Mouse (Mus musculus): ENCODE data around the gene Pdxp. TPM values are rescaled to one million over a fixed set of nuclear protein-coding genes. Genes with fewer than 3 reads are reported as not detected.

Gene Pdxp
- polyA plus RNA-seq, 1 experiment from 2014 or later: 32.6 TPM

DNA sequence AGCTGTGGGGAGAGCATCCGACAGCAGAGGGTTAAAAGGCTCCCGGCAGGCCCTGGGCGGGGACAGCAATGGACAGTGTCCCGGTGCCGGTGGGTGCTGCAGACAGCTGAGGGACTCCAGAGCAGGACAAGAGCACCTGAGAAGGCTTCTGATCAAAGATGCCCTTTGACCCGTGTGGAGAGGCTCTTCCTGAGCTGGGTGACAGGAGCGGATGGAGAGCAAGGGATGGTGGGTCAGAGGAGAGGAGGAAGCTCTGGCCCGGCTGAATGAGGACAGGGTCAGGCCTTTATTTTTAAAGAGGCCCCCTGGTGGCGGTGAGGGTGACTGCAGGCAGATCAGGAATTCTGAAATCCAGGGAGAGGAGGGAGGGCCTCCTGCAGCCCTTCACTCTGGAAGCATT, 28.9 kb downstream of the Pdxp start:
- H3K27ac ChIP-seq (ENCODE audit: low read depth, low read length): no peak overlapping the region
- peak overlapping the region; percentile 23 for H3K4me3 ChIP-seq (ENCODE audit: low read depth, low read length)
- DNase-seq (ENCODE audit: low spot score, missing footprints) (peak; percentile 97), ATAC-seq (ENCODE audit: low FRiP score) (peak; percentile 61)
- peak overlapping the region; percentile 59 for H3K9ac ChIP-seq (ENCODE audit: low read length)
- 6% methylated on average over 9 of the region's 9 CpGs for WGBS
- H3K36me3 ChIP-seq (ENCODE audit: control insufficient read depth, insufficient read depth, low read length): peaks cover 13% of the 10 kb centered on the region
- H3K9me3 ChIP-seq (ENCODE audit: control insufficient read depth, low read length): no peaks in the 10 kb centered on the region; the same call in 1 of the 2 replicates
- peaks cover 5% of the 10 kb centered on the region; the same call in 1 of the 2 replicates for H3K4me1 ChIP-seq (ENCODE audit: control insufficient read depth, insufficient read depth, low read length)
- H3K27me3 ChIP-seq (ENCODE audit: control insufficient read depth, insufficient read depth, low read length): peaks cover 4% of the 10 kb centered on the region
- H3K4me2 ChIP-seq: peak overlapping the region; percentile 44

DNA sequence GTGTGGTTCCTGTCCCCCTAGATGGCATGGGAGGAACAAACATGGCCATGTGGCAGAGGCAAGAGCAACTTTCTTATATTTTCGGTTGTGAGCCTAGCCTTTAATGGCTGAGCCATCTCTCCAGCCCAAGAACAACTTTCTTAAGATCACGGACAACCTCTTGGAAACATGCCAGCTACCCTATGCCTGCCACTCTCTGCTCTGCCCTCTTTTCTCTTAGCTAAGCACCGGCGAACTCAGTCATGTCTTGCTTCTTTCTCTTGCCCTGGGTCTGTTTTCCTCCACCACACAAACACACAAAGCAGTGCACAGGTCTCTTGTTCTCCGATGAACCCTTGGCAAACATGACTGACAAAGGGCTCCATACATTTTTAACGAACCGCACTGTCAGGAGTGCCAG, 32.5 kb downstream of the Pdxp start:
- no peak for ATAC-seq (ENCODE audit: low FRiP score)
- Histone ChIP-seq H3K4me3 (ENCODE audit: low read depth, low read length) (no peak overlapping the region), H3K4me2 (no peak overlapping the region), H3K27me3 (ENCODE audit: control insufficient read depth, insufficient read depth, low read length) (peaks cover 4% of the 10 kb centered on the region), H3K9ac (ENCODE audit: low read length) (no peak overlapping the region), H3K36me3 (ENCODE audit: control insufficient read depth, insufficient read depth, low read length) (no peaks in the 10 kb centered on the region; the same call in 1 of the 2 replicates), H3K9me3 (ENCODE audit: control insufficient read depth, low read length) (no peaks in the 10 kb centered on the region; the same call in 1 of the 2 replicates), H3K4me1 (ENCODE audit: control insufficient read depth, insufficient read depth, low read length) (peaks cover 10% of the 10 kb centered on the region; the same call in 1 of the 2 replicates), H3K27ac (ENCODE audit: low read depth, low read length) (no peak overlapping the region)
- WGBS: 82% methylated on average over 7 of the region's 7 CpGs
- no peak for DNase-seq (ENCODE audit: low spot score, missing footprints)

DNA sequence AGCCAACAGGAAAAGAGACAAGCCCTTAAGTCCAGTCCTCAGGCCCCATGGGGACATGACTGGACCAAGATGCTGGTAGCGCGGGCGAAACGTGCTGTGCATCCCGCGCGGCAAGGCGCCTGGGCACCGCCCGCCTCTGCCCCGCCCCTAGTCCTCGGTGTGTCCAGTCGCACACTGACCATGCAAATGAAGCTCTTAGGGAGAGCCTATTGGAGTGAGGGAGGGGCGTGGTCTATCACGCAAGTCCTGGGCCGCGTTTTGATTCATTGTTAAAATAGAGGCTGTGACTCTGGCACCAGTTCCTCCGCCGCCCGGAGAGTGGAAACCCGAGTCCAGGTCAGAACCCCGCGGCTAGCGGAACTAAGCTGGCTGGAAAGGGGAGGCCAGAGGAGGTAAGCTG, 33.9 kb downstream of the Pdxp start, which contains the start of gene Triobp:
Gene Triobp, plus strand, starts transcription at position 68 of the 400 bp plus-strand sequence.
- peaks cover 4% of the 10 kb centered on the region for H3K27me3 ChIP-seq (ENCODE audit: control insufficient read depth, insufficient read depth, low read length)
- no peaks in the 10 kb centered on the region; the same call in 1 of the 2 replicates for H3K36me3 ChIP-seq (ENCODE audit: control insufficient read depth, insufficient read depth, low read length)
- peak within 1 kb of the TSS; percentile 85 for H3K9ac ChIP-seq (ENCODE audit: low read length)
- DNase-seq (ENCODE audit: low spot score, missing footprints): peak; percentile 97
- peak within 1 kb of the TSS; percentile 52 for H3K27ac ChIP-seq (ENCODE audit: low read depth, low read length)
- H3K4me1 ChIP-seq (ENCODE audit: control insufficient read depth, insufficient read depth, low read length): peaks cover 10% of the 10 kb centered on the region; the same call in 1 of the 2 replicates
- H3K4me2 ChIP-seq: peak within 1 kb of the TSS; percentile 86
- H3K9me3 ChIP-seq (ENCODE audit: control insufficient read depth, low read length): no peaks in the 10 kb centered on the region; the same call in 1 of the 2 replicates
- WGBS: under 1% methylated on average over 24 of the region's 24 CpGs
- H3K4me3 ChIP-seq (ENCODE audit: low read depth, low read length): peak within 1 kb of the TSS; percentile 56
- ATAC-seq (ENCODE audit: low FRiP score): peak; percentile 98

DNA sequence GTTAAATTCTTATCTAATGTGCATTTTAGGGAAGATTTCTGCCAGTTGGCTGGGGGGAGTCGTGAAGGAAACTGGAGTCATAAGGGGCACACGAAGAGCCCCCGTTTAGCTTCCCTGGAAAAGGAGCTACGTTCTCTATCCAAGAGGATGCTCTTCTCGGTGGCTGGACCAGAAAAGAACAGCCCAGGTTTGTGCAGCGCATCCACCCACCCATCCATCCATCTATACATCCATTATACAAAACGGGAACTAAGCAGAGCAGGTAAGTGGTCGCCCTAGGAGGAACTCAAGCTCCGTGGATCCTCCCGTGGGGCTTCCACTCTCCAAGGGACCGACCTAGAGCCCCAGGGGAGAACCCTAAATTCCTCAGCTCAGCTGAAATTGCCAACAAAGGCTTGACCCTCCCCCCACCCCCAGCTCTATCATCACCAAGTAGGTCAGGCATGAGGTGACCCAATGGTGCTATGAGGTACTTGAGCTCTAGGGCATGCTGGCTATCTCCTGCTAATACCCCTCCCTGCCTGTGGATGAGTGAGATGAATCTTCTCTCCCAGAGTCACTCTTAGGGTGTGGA, 34.5 kb downstream of the Pdxp start:
- 3% methylated on average over 11 of the region's 11 CpGs for WGBS
- Histone ChIP-seq H3K36me3 (ENCODE audit: control insufficient read depth, insufficient read depth, low read length) (no peaks in the 10 kb centered on the region; the same call in 1 of the 2 replicates), H3K27me3 (ENCODE audit: control insufficient read depth, insufficient read depth, low read length) (peaks cover 4% of the 10 kb centered on the region), H3K4me1 (ENCODE audit: control insufficient read depth, insufficient read depth, low read length) (peaks cover 8% of the 10 kb centered on the region; the same call in 1 of the 2 replicates), H3K4me2 (peak overlapping the region; percentile 86), H3K27ac (ENCODE audit: low read depth, low read length) (peak overlapping the region; percentile 52), H3K9me3 (ENCODE audit: control insufficient read depth, low read length) (no peaks in the 10 kb centered on the region; the same call in 1 of the 2 replicates), H3K9ac (ENCODE audit: low read length) (peak overlapping the region; percentile 85), H3K4me3 (ENCODE audit: low read depth, low read length) (peak overlapping the region; percentile 56)
- DNase-seq (ENCODE audit: low spot score, missing footprints) (peak; percentile 89), ATAC-seq (ENCODE audit: low FRiP score) (peak; percentile 20; the same call in 1 of the 2 replicates)

DNA sequence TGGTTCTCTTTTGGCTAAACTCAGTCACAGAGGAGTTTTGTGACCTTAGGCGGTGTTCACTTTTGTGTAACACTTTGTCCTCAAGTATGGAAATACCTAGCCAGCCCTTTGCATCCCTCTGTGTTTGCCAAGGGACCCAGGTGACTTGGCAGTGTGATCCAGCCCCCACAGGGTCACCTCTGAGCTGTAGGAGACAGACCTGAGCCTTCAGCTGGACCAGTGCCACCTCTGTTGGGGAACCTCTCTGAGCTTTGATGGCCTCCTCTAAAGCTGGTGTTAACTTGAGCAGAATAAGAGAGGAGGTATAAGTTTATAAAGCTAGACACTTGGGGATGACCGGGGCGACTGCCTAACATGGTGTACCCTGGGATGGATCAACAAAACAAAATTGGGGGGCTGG, 35.2 kb downstream of the Pdxp start:
- DNase-seq (ENCODE audit: low spot score, missing footprints): no peak
- peaks cover 3% of the 10 kb centered on the region for H3K36me3 ChIP-seq (ENCODE audit: control insufficient read depth, insufficient read depth, low read length)
- peaks cover 4% of the 10 kb centered on the region for H3K27me3 ChIP-seq (ENCODE audit: control insufficient read depth, insufficient read depth, low read length)
- 97% methylated on average over 3 of the region's 3 CpGs for WGBS
- H3K9ac ChIP-seq (ENCODE audit: low read length): no peak overlapping the region
- no peak overlapping the region; the same call in 1 of the 2 replicates for H3K4me2 ChIP-seq
- no peak overlapping the region for H3K27ac ChIP-seq (ENCODE audit: low read depth, low read length)
- H3K9me3 ChIP-seq (ENCODE audit: control insufficient read depth, low read length): no peaks in the 10 kb centered on the region; the same call in 1 of the 2 replicates
- H3K4me1 ChIP-seq (ENCODE audit: control insufficient read depth, insufficient read depth, low read length): peaks cover 8% of the 10 kb centered on the region; the same call in 1 of the 2 replicates
- peak overlapping the region; percentile 56 for H3K4me3 ChIP-seq (ENCODE audit: low read depth, low read length)
- no peak for ATAC-seq (ENCODE audit: low FRiP score)

DNA sequence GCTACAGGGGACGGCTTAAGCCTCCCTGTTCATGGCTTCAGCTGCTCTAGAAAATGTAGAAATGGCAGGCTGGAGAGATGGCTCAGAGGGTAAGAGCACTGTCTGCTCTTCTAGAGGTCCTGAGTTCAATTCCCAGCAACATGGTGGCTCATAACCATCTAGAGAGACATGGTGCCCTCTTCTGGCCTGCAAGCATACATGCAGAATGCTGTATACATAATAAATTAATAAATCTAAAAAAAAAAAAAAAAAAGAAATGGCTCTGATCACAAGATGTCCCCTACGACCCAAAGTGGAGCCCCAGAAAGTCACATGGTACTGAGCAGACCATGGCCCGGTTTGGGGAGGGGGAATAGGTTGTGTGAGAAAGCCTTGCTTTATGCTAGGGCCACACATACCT, 41.9 kb downstream of the Pdxp start:
- no peak overlapping the region for H3K9ac ChIP-seq (ENCODE audit: low read length)
- H3K36me3 ChIP-seq (ENCODE audit: control insufficient read depth, insufficient read depth, low read length): peaks cover 3% of the 10 kb centered on the region
- H3K9me3 ChIP-seq (ENCODE audit: control insufficient read depth, low read length): no peaks in the 10 kb centered on the region
- H3K4me3 ChIP-seq (ENCODE audit: low read depth, low read length): no peak overlapping the region
- 80% methylated on average over 3 of the region's 3 CpGs for WGBS
- no peak overlapping the region for H3K27ac ChIP-seq (ENCODE audit: low read depth, low read length)
- H3K4me2 ChIP-seq: no peak overlapping the region
- H3K4me1 ChIP-seq (ENCODE audit: control insufficient read depth, insufficient read depth, low read length): no peaks in the 10 kb centered on the region
- H3K27me3 ChIP-seq (ENCODE audit: control insufficient read depth, insufficient read depth, low read length): no peaks in the 10 kb centered on the region
- ATAC-seq (ENCODE audit: low FRiP score) (no peak), DNase-seq (ENCODE audit: low spot score, missing footprints) (no peak)

DNA sequence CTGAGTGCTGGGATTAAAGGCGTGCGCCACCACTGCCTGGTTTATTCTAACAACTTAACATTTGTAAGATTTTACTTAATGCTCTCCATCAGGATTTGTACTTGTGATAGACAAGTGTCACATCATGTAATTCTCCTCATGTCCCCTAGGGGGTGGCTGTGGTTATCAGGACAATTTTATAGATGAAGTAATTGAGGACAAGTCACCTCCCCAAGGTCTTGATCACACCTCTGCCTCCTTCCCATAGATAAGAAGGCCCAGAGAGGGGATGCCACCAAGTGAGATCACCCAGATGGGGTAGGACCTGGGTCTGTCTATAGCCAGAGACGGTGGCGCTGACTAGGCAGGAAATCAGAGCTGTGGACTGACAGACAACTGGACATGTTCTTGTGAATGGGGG, 42.6 kb downstream of the Pdxp start:
- Histone ChIP-seq H3K4me3 (ENCODE audit: low read depth, low read length) (no peak overlapping the region), H3K9me3 (ENCODE audit: control insufficient read depth, low read length) (no peaks in the 10 kb centered on the region), H3K27ac (ENCODE audit: low read depth, low read length) (no peak overlapping the region), H3K4me2 (no peak overlapping the region), H3K4me1 (ENCODE audit: control insufficient read depth, insufficient read depth, low read length) (no peaks in the 10 kb centered on the region), H3K27me3 (ENCODE audit: control insufficient read depth, insufficient read depth, low read length) (no peaks in the 10 kb centered on the region), H3K36me3 (ENCODE audit: control insufficient read depth, insufficient read depth, low read length) (peaks cover 5% of the 10 kb centered on the region), H3K9ac (ENCODE audit: low read length) (no peak overlapping the region)
- 82% methylated on average over 4 of the region's 4 CpGs for WGBS
- ATAC-seq (ENCODE audit: low FRiP score) (no peak), DNase-seq (ENCODE audit: low spot score, missing footprints) (no peak)

DNA sequence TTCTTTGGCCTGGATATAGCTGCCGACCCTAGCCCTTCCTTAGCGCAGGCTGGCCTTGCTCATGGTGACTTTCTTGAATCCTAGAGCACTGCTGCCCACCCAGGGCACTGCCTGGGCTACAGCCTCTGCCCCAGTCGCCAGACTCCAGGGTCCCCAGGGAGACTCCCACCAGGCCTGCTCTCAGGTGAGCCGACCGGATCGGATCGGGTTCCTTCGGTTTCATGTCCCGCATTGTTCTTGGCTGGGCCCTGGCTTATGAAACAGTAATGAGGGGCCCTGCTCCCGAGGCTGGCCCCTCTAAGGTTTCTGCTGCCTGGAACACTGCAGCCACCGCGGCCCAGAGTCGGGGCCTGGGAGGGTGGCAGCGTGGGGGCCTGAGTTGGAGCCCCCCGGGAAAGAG, 43.3 kb downstream of the Pdxp start:
- H3K4me2 ChIP-seq: no peak overlapping the region
- no peaks in the 10 kb centered on the region for H3K9me3 ChIP-seq (ENCODE audit: control insufficient read depth, low read length)
- no peaks in the 10 kb centered on the region for H3K27me3 ChIP-seq (ENCODE audit: control insufficient read depth, insufficient read depth, low read length)
- no peaks in the 10 kb centered on the region for H3K4me1 ChIP-seq (ENCODE audit: control insufficient read depth, insufficient read depth, low read length)
- peaks cover 5% of the 10 kb centered on the region for H3K36me3 ChIP-seq (ENCODE audit: control insufficient read depth, insufficient read depth, low read length)
- no peak overlapping the region for H3K9ac ChIP-seq (ENCODE audit: low read length)
- no peak overlapping the region for H3K27ac ChIP-seq (ENCODE audit: low read depth, low read length)
- WGBS: 76% methylated on average over 15 of the region's 15 CpGs
- no peak overlapping the region for H3K4me3 ChIP-seq (ENCODE audit: low read depth, low read length)
- DNase-seq (ENCODE audit: low spot score, missing footprints) (no peak), ATAC-seq (ENCODE audit: low FRiP score) (no peak)

DNA sequence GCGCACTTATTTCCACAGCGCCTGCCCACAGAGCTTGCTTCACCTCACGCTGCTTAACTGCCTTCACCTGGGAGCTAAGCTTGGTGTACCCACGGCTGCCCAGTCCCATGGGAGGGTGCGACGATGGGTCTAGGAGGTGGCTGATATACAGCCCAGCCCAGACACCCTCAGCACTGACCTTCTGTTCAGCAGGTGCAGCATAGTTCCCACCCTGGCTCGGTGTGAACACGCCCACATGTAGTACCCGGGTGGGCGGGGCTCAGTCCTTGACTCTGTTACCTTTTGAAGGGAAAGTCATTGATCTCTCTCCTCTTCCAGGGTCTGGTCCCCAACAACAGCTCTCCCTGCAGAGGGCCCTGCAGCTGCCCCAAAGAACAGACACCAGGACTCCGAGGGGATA, 45.8 kb downstream of the Pdxp start:
- Histone ChIP-seq H3K4me2 (no peak overlapping the region), H3K4me3 (ENCODE audit: low read depth, low read length) (no peak overlapping the region), H3K9ac (ENCODE audit: low read length) (no peak overlapping the region), H3K27ac (ENCODE audit: low read depth, low read length) (no peak overlapping the region), H3K9me3 (ENCODE audit: control insufficient read depth, low read length) (no peaks in the 10 kb centered on the region), H3K27me3 (ENCODE audit: control insufficient read depth, insufficient read depth, low read length) (no peaks in the 10 kb centered on the region), H3K4me1 (ENCODE audit: control insufficient read depth, insufficient read depth, low read length) (peaks cover 2% of the 10 kb centered on the region; the same call in 1 of the 2 replicates), H3K36me3 (ENCODE audit: control insufficient read depth, insufficient read depth, low read length) (peaks cover 2% of the 10 kb centered on the region; the same call in 1 of the 2 replicates)
- DNase-seq (ENCODE audit: low spot score, missing footprints) (no peak), ATAC-seq (ENCODE audit: low FRiP score) (no peak)
- 90% methylated on average over 11 of the region's 11 CpGs for WGBS
